ENCODE assay signal across 9 mouse cellular contexts in the genomic region with DNA sequence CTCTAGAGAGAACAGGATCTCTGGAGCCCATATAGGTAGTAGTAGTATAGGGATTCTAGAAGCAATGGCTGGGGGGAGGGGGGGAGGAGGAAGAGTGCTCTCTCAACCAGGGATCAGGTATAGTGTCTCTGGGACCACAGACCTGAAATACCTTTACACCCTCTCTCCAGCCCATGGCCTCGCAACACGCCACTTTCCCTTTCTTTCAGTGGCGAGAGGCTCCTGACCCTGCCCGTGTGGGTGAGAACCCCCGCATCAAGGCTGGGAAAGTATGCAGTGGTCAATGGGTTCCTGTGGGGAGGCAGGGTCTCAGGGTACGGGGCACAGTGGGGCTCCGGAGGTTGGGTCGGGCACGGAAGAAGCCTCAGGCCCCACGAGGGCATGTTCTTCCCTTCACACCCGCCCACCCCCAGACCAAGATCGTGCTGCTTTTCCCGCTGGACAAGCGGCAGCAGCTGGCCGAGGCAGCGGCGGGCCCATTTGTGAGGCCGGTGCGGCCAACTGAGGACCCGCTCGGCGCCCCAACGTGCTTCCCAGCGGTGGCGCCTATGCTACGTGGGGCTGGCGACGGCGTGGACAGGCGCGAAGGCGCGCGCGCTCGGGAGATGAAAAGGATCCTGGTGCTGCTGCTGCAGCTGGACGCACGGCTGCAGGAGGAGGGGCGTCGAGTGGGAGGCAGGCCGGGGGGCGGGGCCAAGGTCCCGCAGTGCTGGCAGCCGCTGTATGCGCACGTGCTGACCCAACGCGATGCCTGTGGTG. TPM values are rescaled to one million over a fixed set of nuclear protein-coding genes. Genes with fewer than 3 reads are reported as not detected.
DNase-seq lines count a peak whose midpoint lies in the region; ATAC-seq and TF ChIP-seq lines count a peak whose summit lies in the region.
"Had no signal": no experiment of that assay in that cellular context is flagged by ENCODE, and none has a peak within 500 bp of the region (broad histone marks: within the 10 kb centered on the region; RNA-seq: fewer than 3 reads in every experiment).

No protein-coding gene starts in this region.

- H3K27me3 ChIP-seq in liver, embryonic 12.5 days (replicated peaks) = peaks cover 48% of the 10 kb centered on the region
- H3K27me3 ChIP-seq in testis, adult 2 months (ENCODE audit: control insufficient read depth, insufficient read depth, low read length) = no peaks in the 10 kb centered on the region

- ATAC-seq in liver, embryonic 12.5 days = peak; percentile 43

- peak overlapping the region; percentile 74 for H3K4me2 ChIP-seq in liver, embryonic 12.5 days

- peak; percentile 19 for DNase-seq in cerebellum, adult 9-10 months
- no peak for DNase-seq in cerebellum, adult 18-20 months
- peak; percentile 73 for DNase-seq in gastrocnemius, postnatal 14 days
- peak; percentile 61 for DNase-seq in induced T-regulatory cell, adult 2 months (ENCODE audit: low read depth)
- DNase-seq in neural tube, embryonic 10.5 days (ENCODE audit: extremely low spot score, low spot score) = peak; percentile 83

- no peak for TF ChIP-seq CTCF in cortical plate, adult 2 months (IDR thresholded peaks at IDR 0.05; ENCODE audit: extremely low read depth, insufficient read depth, low read length)
- TF ChIP-seq CTCF in testis, adult 2 months (IDR thresholded peaks at IDR 0.05; ENCODE audit: control insufficient read depth, insufficient read depth, insufficient replicate concordance, low read depth, low read length) = no peak

- intact Hi-C loops in gastrocnemius, postnatal 14 days (cut with DNase I; ENCODE audit: low total_unique reads) = no loop called here

- peak overlapping the region; percentile 23; the same call in 1 of the 2 replicates for H3K9ac ChIP-seq in liver, embryonic 12.5 days

- no peak overlapping the region for H3K4me3 ChIP-seq in cortical plate, adult 2 months (ENCODE audit: insufficient read depth, low read length)
- peak overlapping the region; percentile 44 for H3K4me3 ChIP-seq in liver, embryonic 12.5 days
- peak overlapping the region; percentile 93 for H3K4me3 ChIP-seq in testis, adult 2 months (ENCODE audit: control insufficient read depth, low read depth, low read length)

- no peaks in the 10 kb centered on the region for H3K4me1 ChIP-seq in cortical plate, adult 2 months (ENCODE audit: control insufficient read depth, insufficient read depth, low read length)
- peaks cover 28% of the 10 kb centered on the region for H3K4me1 ChIP-seq in liver, embryonic 12.5 days
- peaks cover 13% of the 10 kb centered on the region for H3K4me1 ChIP-seq in testis, adult 2 months (ENCODE audit: control insufficient read depth, insufficient read depth, low read length)

- TF ChIP-seq POLR2A in cortical plate, adult 2 months (IDR thresholded peaks at IDR 0.05; ENCODE audit: extremely low read depth, insufficient read depth, low read length) = 0 out of 2 replicates have a peak, but pooled peaks have one; percentile 1
- TF ChIP-seq POLR2A in testis, adult 2 months (IDR thresholded peaks at IDR 0.05; ENCODE audit: control insufficient read depth, low read depth, low read length) = peak; percentile 56; the same call in 1 of the 2 replicates

- no peaks in the 10 kb centered on the region for H3K9me3 ChIP-seq in liver, embryonic 12.5 days (replicated peaks)

- no peaks in the 10 kb centered on the region for H3K36me3 ChIP-seq in liver, embryonic 12.5 days
- H3K36me3 ChIP-seq in testis, adult 2 months (ENCODE audit: control insufficient read depth, insufficient read depth, low read length) = no peaks in the 10 kb centered on the region

- H3K27ac ChIP-seq in cortical plate, adult 2 months (ENCODE audit: insufficient read depth, low read length) = no peak overlapping the region
- no peak overlapping the region for H3K27ac ChIP-seq in liver, embryonic 12.5 days
- peak overlapping the region; percentile 91 for H3K27ac ChIP-seq in testis, adult 2 months (ENCODE audit: control insufficient read depth, insufficient read depth, low read depth, low read length)

- WGBS in liver, embryonic 12.5 days (ENCODE audit: insufficient replicate concordance) = 5% methylated on average over 48 of the region's 48 CpGs

RNA-seq across cellular contexts. Expression of gene Actl10, which starts 2.3 kb away (rescaled TPM):
- not detected in 2 replicates for polyA plus RNA-seq in cortical plate, adult 2 months (2012; rRNA removed)
- total RNA-seq in gastrocnemius, postnatal 14 days (2021) = not detected
- 0.29 TPM in 1 of 2 replicates, not detected in the other for polyA plus RNA-seq in liver, embryonic 12.5 days (2016; fragmentation: Nextera tagmentation; extraction: Ambion mirVana)
- polyA plus RNA-seq in testis, adult 2 months (2012; rRNA removed) = 39.7 and 44.2 TPM in 2 replicates
- total RNA-seq: layer of hippocampus, adult 18-20 months had no signal

RNA-seq across cellular contexts. Expression of gene 1700003F12Rik, which starts 2.4 kb away (rescaled TPM):
- 0.94 and 1.0 TPM in 2 replicates for polyA plus RNA-seq in cortical plate, adult 2 months (2012; rRNA removed)
- total RNA-seq in gastrocnemius, postnatal 14 days (2021) = under 1 TPM in 1 of 2 experiments, not detected in 1; 0.31 TPM
- polyA plus RNA-seq in liver, embryonic 12.5 days (2016; fragmentation: Nextera tagmentation; extraction: Ambion mirVana) = 1.5 and 1.6 TPM in 2 replicates
- 828 and 1,092 TPM in 2 replicates for polyA plus RNA-seq in testis, adult 2 months (2012; rRNA removed)

RNA-seq across cellular contexts. Expression of gene Necab3, which starts 9.4 kb away (rescaled TPM):
- polyA plus RNA-seq in cortical plate, adult 2 months (2012; rRNA removed) = 122 and 131 TPM in 2 replicates
- 1 to 10 TPM; 1.1 to 1.2 TPM for total RNA-seq in gastrocnemius, postnatal 14 days (2021)
- 1.0 and 1.3 TPM in 2 replicates for polyA plus RNA-seq in liver, embryonic 12.5 days (2016; fragmentation: Nextera tagmentation; extraction: Ambion mirVana)
- 62.9 and 65.1 TPM in 2 replicates for polyA plus RNA-seq in testis, adult 2 months (2012; rRNA removed)

RNA-seq across cellular contexts. Expression of gene E2f1, which starts 20.4 kb away (rescaled TPM):
- polyA plus RNA-seq in cortical plate, adult 2 months (2012; rRNA removed) = 14.2 and 15.2 TPM in 2 replicates
- total RNA-seq in gastrocnemius, postnatal 14 days (2021) = 1 to 10 TPM; 2.5 to 3.1 TPM
- polyA plus RNA-seq in liver, embryonic 12.5 days (2016; fragmentation: Nextera tagmentation; extraction: Ambion mirVana) = 27.0 and 27.4 TPM in 2 replicates
- polyA plus RNA-seq in testis, adult 2 months (2012; rRNA removed) = 4.5 and 5.9 TPM in 2 replicates

RNA-seq across cellular contexts. Expression of gene Pxmp4, which starts 54.2 kb away (rescaled TPM):
- 20.9 and 21.5 TPM in 2 replicates for polyA plus RNA-seq in cortical plate, adult 2 months (2012; rRNA removed)
- total RNA-seq in gastrocnemius, postnatal 14 days (2021) = 10 to 100 TPM; 14.1 to 14.9 TPM
- 24.5 and 26.1 TPM in 2 replicates for polyA plus RNA-seq in liver, embryonic 12.5 days (2016; fragmentation: Nextera tagmentation; extraction: Ambion mirVana)
- polyA plus RNA-seq in testis, adult 2 months (2012; rRNA removed) = 3.3 TPM in 2 replicates

Comparison
In these comparisons a context has a peak if more than half of its experiments do, and no peak if none do; other contexts are left out.
1. DNase-seq: peak in cerebellum, adult 9-10 months (single experiment), gastrocnemius, postnatal 14 days (single experiment), induced T-regulatory cell, adult 2 months (single experiment) and neural tube, embryonic 10.5 days (single experiment); none in cerebellum, adult 18-20 months (0 of 2).
2. RNA of gene Actl10, which starts 2.3 kb away (polyA plus RNA-seq): 39.7 to 44.2 TPM in testis, adult 2 months; 0.29 TPM in liver, embryonic 12.5 days and not detected in cortical plate, adult 2 months; every median in the first group is over 10 times any median in the second.
3. RNA of gene 1700003F12Rik, which starts 2.4 kb away (polyA plus RNA-seq): 828 to 1,092 TPM in testis, adult 2 months; 1.5 to 1.6 TPM in liver, embryonic 12.5 days and 0.94 to 1.0 TPM in cortical plate, adult 2 months; every median in the first group is over 100 times any median in the second.
4. RNA of gene Necab3, which starts 9.4 kb away (polyA plus RNA-seq): 122 to 131 TPM in cortical plate, adult 2 months and 62.9 to 65.1 TPM in testis, adult 2 months; 1.0 to 1.3 TPM in liver, embryonic 12.5 days; every median in the first group is over 10 times any median in the second.